Mouse (Mus musculus) large intestine, adult 2 months (tissue): ENCODE results near the gene Grwd1. TPM values are rescaled to one million over a fixed set of nuclear protein-coding genes. Genes with fewer than 3 reads are reported as not detected.
"Not testable (repeated sequence)": the region's sequence is repeated elsewhere in the genome, so short reads cannot be mapped to it uniquely, and the experiment has no call there.

ENCODE experiments used
- DNase-seq: peaks from one replicate; pipeline ENCODE4 v3.0.0-alpha.2; 2012; ENCODE audit warnings: low read depth, low spot score
- WGBS: fragments of 180-500 bp; shearing (Covaris S2); methylation state at CpG from one replicate; pipeline ENCODE4 v1.1.7; 2018; 5-methylcytosine and 5-hydroxymethylcytosine counted together
- polyA plus RNA-seq: library from polyadenylated mRNA; depleted of rRNA; stranded (reverse); fragments of >200 nt; gene quantifications from 2 replicates; pipeline ENCODE4 v1.2.3, GENCODE M21; 2012; rRNA removed

Gene Grwd1
- 15.9 and 17.8 TPM in 2 replicates for polyA plus RNA-seq

DNA sequence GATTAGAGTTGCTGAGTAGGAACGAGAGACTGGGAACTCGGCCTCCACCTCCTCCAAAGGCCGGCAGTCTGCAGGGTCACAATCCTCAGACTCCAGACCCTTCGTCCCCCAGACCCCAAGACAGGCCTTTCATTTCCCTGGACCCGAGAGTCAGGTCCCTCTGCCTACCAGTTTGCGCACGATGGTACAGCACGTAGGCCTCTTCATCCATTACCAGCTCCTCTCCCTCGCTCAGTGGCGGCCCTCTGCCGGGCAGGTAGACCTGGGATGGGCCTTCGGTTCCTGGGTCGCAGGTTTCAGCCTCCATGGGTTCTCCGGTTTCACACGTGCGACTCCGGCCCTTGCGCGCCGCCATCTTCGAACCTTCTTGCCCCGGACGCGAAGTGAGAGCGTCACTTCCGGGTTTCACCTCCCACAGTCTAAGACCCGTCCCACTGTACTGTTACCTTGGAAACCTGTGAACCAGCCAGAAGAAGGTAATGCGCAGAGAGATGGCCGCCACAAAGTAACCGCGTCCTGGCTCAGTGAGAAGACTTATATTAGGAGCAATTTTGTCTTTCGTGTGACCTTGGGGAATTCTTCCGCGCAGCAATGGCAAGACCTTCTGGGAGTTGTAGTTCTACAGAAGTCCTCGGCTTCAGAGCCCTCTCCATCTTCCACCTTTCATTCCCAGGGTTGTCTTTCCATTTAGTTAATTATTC, at the start of gene Grwd1:
TSS of gene Grwd1 (minus strand) at position 518 of the 701 bp plus-strand sequence.
- under 1% methylated on average over 35 of the region's 35 CpGs for WGBS
- DNase-seq: peak; percentile 73

DNA sequence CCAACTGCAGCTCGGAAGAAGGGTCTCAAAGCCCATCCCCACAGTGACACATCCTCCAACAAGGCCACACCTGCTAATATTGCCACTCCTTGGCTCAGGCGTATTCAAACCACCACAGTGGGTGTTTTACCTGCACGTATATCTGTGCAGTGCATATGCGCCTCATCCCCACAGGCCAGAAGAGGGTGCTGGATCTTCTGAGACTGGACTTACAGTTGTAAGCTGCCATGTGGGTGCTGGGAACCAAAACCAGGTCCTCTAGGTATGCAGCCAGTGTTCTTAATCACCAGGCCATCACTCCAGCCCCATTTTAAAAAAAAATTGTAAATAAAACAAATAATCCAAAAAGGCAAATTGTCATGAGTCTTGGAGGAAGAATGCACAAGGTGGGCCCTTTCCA, 49.8 kb upstream of the Grwd1 start:
- WGBS: 95% methylated on average over 4 of the region's 4 CpGs
- DNase-seq: no peak

DNA sequence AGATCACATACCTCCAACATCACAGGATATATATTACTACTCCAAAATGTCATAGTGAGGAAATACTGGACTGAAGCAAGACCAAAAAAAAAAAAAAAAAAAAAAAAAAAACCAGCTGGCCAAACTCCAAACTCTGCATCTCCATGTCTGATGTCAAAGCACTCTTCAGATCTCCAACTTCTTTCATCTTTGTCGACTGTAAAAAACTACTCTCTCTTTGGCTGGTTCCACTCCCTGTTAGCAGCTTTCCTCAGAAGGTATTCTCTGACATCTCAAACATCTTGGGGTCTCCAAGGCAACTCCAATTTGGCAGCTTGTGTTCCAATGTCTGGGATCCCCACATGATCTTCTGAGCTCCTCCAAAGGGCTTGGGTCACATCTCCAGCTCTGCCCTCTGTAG, 47.5 kb upstream of the Grwd1 start, which contains the start of gene Grin2d:
TSS of gene Grin2d (minus strand) at position 101 of the 400 bp plus-strand sequence.
- DNase-seq: not testable (repeated sequence)
- WGBS: 92% methylated on average over 1 of the region's 1 CpGs

DNA sequence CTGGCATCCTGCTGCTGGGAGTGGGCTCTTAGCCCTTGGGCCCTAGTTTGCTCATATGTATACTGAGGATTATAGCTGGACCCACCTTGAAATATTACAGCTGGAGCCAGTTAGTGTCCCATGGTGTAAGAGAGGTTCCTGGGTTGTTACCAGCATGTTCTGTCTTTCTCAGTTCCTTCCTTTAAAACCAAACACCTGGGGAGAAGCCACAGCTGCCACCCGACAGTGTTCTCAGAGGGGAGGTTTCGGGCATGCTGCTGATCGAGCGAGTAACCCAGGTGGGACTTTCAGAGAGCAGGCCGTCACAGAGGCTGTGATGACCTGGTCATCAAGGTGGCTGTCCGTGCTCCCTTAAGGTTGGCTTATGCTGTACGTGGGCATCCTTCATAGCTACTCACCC, 46.2 kb upstream of the Grwd1 start:
- 95% methylated on average over 7 of the region's 7 CpGs for WGBS
- no peak for DNase-seq

DNA sequence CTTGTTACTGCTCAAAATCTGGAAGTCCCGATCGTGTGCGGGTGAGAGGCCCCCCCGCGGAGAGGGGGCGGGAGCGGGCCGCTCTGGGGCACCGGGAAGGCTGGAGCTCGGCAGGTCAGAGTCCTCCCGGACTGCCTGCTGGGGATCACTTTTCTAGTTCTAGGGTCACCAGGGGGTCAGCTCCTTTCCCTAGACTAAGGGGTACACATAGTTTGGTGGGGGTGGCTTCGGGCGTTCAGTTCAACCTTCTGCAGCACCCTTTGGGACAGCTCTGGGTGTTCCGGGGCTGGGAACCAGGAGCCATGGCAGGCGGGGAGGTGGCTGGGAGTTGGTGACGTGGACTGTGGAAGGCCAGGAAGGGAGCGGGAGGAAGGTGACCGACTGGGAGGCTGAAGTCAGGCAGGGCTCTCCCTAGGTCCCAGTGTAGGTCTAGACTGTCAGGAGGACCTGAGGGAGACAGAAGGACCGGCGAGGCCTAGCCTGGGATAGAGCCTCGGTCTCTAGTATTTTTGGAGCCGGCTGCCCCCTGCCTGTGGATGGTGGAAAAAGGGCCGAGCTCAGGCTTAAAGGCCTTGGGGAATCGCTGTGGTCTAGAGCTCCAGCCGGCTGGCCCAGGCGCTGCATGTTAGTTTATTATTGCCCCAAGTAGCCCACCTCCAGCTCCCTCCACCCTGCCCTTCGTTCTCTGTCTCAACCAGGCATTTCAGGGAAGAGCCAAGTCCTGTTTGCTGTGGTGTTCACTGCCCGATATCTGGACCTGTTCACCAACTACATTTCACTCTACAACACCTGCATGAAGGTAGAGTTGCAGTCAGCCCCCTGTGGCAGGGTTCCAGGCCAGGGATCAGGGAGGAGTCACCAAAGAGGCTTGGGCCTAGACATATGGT, 42.6 kb upstream of the Grwd1 start:
- peak; percentile 25 for DNase-seq
- WGBS: 1% methylated on average over 28 of the region's 28 CpGs

DNA sequence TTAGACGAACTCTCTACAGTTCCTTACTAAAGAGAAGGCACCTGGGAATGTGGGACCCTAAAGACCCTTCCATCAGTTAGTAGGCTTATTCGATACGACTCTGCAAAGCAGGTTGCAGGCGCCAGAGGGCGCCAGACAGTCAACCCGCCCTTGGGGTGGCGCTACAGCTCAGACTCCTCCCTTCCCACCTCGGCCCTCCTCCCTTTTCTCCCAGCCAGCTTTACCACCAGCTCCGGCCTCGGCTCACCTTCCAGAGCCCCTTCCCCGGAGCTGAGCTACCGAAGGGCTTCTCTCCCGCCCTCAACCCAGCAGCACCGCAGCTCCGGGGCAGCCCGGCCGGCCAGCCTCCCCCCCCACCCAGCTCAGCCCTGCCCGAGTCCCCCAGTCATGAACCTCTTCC, 41.9 kb upstream of the Grwd1 start, which contains the start of gene Kdelr1:
TSS of gene Kdelr1 (plus strand) at position 149 of the 400 bp plus-strand sequence.
- DNase-seq: peak; percentile 44
- under 1% methylated on average over 18 of the region's 18 CpGs for WGBS

DNA sequence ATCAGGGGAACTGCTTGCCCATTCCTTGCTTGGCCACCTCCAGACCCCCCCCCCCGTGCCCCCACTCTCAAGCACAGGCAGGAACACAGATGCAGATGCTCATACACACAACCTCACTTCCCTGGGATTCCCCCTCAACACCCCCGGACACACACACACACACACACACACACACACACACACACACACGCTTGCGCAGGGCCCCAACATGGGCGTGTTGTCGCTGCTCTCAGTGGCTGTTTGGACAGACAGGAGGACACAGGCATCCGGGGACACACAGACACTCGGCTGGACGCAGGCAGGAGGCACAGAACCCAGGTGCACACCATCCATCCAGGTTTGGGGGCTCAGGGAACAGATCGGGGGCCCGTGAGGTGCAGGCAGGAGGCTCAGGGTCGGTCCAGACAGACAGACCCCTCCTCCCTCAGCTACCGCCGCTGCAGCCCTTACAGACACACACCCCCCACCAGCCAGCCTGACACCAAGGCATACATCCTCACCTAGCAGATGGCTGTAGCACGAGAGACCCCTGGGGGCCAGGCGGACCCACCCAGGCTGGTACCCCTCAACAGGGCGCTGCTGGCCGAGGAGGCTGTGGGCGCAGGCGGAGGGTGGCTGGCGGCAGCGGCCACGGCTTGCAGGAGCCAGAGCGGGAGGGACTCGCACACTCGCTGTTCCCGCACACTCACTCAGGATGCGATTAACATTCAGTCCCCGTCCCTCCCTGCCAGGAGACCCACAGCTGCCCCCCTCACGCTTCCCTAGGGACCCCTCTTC, 39.7 kb upstream of the Grwd1 start:
- WGBS: 6% methylated on average over 30 of the region's 30 CpGs
- no peak for DNase-seq

DNA sequence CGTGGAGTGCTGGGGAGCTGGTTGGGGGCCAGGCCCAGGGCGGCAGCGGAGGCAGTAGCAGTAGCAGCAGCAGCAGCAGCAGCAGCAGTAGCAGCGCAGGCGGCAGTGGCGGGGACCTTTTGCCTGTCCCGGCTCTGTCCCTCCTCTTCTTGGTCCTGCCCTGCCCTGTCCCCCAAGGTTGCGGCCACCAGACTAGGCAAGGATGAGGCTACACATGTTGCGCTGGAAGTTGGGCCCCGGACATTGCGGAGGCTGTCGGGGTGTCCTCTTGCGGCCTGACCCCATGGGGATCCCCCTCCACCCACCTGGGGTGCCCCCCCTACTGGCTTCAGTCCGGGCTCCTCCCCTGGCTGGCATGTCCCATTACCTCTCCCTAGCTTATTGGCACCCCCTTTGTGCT, 39.0 kb upstream of the Grwd1 start:
- 8% methylated on average over 14 of the region's 14 CpGs for WGBS
- DNase-seq: no peak

DNA sequence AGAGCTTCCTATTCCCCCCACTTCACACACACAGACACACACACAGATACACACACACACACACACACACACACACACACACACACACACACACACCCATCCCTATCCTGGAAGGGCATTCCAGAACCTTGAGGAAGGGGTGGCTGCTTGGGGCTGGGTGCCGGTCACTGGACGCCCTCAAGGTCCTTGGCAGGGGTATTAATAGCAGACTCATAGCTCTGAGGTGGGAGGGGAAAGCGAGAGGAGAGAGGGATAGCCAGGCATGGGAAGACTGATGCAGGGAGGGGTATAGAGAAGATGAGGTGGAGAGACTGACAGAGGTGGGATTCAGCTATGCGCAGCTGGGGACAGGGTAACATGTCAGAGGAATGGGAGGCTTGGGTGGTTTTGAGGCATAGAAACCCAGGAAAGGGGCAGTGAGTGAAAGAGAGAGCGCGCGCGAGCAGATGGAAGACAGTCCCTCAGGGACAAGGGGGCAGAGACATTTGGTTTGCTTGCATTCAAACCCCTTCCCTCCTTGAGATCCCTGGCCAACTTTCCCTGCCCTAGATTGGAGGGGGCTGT, 38.4 kb upstream of the Grwd1 start:
- no peak for DNase-seq
- 34% methylated on average over 8 of the region's 8 CpGs for WGBS

DNA sequence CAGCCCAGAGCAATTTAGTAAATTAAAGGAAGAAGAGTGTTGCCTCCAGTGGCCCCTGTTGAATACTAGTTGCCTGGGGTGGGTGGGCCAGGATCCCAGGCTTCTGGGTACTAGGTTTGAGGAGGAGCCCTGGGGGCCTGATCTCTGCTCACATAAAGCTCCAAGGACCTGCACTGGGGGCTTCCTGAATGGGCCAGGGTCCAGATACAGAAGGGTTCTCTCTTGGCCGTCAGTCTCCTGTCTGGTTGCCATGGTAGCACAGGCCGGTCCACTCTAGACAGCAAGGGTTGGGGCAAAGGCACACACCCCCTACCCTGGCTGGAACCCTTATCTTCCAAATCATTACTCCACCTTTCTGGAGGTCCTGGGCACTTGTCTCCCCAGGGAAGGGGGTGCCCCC, 37.1 kb upstream of the Grwd1 start:
- 77% methylated on average over 2 of the region's 2 CpGs for WGBS
- no peak for DNase-seq

DNA sequence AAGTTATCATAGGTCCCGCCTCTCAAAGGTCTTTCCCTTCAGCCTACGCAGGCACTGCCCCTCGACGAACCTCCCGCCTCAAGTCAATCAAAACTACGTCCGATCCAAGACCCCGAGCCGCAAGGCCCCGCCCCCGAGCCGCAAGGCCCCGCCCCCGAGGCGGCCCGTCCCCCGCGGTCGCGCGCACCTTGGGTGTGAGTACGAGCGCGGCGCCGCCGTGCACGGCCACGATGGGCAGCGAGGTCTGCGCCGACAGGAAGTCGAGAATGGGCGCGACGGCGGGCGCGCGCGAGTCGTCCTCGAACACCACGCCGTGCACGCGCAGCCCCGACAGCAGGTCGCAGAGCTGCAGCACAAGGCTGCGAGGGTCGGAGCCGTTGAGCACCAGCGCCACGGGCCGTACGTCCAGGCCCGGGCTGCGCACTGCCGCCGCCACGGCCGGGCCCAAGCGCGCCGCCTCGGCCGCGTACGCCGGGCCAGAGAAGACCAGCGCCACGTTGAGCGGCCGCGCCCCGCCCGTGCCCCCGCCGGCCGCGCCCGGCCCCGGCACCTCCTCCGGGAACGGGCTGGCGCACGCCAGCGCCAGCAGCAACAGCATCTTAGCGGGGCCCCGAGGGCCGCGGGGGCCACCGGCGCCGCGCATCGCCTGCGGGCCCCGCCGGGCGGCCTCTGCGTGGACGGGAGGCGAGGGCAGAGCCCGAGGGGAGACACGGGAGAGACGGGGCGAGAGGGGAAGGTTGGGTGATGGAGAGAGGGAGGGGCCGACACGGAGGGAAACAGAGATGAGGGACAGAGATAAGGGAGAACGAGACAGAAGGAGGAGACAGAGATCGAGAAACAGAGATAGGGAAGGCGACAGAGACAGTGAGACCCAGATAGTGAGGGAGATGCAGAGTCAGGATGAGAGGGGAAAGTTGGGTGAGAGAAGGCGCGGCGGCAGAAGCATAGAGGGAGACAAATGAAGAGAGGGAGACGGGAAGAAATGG, 35.5 kb upstream of the Grwd1 start:
- under 1% methylated on average over 117 of the region's 117 CpGs for WGBS
- peak; percentile 50 for DNase-seq

DNA sequence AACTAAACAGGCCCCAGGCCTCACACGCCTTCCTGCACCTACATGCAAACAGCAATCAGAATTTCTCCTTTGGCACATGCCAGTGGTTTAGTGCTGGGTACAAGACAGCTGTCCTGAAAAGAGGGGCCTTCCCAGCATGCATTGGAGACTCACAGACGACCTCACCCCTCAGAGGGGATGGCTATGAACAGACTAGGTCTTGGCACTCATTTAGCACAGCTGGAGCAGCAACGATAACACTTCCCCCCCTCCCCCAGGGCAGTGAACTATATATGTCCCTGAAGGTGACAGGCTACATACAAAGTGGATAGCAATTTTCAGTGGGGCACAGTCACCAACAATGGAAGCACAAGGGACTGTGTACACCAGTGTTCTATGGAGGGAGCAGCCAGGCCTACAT, 33.7 kb upstream of the Grwd1 start:
- WGBS: 62% methylated on average over 3 of the region's 3 CpGs
- no peak for DNase-seq

DNA sequence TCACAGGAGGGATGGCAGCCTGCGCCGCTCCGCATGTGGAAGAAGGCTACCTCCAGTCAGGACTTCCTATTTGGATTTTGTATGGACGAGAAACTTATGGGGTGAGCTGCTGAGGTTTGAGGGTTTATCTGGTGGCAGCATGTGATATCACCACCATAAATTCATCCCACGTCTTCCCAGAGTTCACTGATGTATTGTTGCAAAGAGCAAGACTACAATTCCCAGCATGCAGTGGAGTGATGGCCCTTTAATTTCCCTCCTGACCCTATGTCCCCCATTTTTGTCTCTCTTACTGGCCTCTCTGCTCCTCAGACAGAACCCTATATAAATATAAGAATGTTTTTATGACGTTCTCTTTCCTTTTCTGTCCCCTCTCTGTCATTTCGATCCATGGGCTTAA, 32.1 kb upstream of the Grwd1 start:
- DNase-seq: no peak
- WGBS: 83% methylated on average over 7 of the region's 7 CpGs

DNA sequence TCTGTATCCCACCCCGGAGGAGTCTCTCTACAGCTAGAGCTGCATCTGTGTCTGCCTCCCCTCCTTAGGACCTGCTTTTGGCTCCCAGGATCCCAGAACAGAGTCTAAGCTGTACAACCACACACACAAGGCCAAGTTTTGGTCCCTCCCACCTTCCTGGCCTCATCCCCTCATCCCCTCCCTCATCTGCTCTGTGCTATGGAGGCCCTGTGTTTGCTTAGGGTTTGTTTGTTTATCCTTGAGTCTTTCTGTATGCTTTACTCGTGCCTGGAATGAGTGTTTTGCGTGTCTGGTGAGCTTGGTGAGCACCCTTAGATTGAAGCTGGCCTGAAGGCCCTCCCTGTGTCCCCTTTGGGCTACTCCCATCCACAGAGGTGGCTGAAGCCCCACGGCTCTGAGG, 28.3 kb upstream of the Grwd1 start:
- WGBS: 33% methylated on average over 4 of the region's 4 CpGs
- no peak for DNase-seq

DNA sequence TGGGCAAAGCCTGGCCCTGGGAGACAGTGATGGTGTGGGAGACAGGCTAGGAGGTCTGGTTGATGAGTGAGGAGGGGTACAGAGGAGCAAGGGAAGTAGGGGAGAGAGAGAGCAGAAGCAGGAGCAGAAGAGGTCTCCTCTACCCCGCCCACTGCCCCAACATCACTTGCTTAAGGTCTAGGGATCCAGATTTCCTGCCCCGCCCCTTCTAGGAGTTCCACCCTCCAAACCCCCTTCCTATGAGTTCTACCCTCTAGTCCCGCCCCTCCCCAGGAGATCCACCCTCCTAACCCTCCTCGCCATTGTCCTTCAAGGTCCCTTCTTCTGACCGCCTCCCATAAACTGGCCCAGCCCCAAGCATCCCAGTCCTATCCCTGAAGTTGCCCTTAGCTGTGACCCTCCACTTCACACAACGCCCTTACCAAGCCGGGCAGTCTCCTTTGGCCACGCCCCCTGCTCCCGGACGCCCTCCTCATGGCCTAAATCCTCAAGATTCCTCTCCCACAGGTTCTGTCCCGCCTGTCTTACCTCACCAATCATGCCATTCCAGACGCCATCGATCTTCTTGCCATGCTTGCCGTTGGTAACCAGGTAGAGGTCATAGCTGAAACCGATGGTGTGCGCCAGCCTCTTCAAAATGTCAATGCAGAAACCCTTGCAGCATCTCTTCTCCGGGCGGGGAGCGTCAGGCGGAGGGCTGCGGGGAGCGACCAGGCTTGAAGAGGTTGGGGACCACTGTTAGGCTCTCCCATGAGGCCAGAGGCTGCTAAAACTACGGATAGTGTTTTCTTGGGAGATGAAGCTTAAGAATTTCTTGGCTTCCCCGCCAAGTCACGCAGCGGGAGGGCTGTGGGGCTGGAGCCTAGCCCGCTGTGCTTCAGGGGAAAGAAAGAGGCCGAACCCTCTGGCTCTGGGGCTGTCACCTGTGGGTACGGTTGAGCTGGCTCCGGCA, 26.5 kb upstream of the Grwd1 start:
- DNase-seq: no peak
- 18% methylated on average over 30 of the region's 30 CpGs for WGBS

DNA sequence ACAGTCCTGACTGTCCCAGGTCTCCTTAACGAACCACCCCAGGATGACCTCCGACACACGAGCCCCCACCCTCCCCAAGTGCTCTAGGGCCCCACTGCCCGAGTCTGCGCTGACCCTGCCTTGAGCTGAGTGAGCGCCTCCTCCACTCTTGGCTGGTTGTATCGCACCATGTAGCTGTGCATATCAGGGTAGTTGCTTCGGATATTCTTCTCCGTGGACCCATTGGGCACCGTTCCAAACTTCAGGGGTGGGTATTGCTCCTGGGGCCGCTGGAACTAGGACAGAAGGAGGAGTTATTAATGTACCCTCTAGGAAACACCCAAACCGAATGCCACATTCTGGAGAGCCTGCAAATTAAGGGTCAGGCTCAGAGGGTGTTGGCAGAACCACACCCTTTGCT, 22.3 kb upstream of the Grwd1 start:
- WGBS: 79% methylated on average over 12 of the region's 12 CpGs
- no peak for DNase-seq

DNA sequence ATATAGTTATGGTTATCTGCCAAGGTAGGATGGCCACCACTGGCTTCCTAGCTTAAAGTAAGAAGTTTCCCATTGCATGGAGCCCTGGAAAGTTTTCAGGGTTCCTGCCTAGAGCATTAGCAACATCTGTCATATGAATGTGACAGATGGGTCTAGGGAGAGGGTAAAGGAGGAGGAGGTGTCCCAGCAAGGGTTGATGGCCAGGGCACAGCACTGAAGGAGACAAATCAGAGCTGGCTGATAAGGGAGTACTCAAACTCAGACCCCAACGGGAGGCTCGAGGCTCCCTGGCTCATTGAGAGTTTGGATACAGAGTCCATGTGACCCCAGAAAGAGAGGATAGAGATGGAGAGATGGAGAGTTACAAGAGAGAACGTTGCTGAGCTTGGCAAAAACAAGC, 19.9 kb upstream of the Grwd1 start:
- WGBS: 76% methylated on average over 3 of the region's 3 CpGs
- no peak for DNase-seq
